Mouse (Mus musculus) embryo, embryonic 11.5 days (tissue): Measurements from ENCODE around the gene Stoml1.

ENCODE experiments used
- DNase-seq: peaks from one replicate; pipeline ENCODE4 v3.0.0-alpha.2; 2012; ENCODE audit warnings: low read depth, low spot score

Stoml1 gene

DNA sequence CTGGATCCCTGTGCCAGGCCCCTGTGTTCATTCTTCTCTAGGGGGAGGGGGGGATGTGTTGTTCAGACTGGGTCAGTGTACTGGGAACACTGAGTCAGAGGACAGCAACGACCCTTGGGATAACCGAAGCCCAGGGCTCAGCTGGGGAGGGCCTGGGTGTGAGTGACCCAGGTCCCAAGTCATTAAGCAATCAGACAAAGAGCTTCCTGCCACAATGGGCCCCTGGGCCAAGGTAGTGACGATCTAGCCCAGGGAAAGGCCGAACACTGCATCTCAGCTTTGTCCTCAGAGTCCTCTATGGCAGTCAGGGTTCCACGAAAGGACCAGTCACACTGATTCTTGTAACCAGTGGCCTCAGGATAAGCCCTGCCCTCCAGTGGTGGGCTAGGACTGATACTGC is 50.2 kb downstream of the Stoml1 start:
- no peak for DNase-seq

DNA sequence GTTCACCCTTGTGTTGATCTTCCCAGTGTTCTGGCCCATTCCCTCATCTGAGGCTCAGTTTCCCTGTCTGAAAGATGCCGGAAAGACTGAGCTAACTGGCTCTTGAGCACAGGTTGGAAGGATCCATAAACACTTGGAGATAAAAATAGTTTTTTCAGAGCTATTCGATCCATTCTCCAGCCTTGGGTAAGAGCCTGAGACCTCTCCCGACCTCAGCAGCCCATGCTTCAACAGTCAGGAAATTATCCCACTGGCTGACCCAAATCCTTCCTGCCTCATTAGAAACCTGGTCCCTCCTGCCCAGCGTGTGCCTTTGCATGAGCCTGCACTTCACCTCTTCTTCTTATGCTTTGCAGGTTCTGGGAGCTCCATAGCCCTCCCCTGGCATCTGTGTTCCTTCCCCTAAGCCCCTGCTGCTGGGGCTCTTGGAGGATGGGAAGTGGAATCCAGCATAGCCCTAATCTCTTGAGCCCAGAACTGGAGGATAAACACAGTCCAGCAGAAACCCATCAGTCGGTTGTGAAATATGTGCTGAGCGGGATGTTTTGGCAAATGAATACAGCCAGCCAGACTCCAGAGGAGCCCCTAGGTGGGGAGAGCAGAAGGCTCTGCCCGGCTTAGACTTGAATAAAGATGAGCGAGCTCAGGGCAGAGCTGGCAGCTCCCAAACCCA is 50.8 kb downstream of the Stoml1 start:
- no peak for DNase-seq

DNA sequence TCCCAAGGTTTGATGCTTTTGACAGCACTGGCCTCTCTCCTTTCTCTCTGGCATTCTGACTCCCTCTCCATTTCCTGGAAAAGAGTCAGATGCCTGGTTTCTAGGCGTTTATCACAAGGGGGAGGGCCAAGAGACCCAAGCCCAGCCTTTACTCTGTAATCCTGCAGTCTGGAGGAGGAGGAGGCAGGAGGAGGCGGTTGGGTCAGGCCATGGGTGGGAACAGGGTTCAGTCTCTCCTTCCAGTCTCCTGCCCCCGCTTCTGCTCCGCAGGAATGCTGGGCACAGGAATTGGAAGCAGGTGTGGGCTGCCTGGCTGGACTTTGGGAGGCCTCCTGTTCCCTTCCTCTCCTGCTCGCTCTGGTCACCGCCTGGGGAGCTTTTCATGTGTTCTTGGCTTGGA is 52.7 kb downstream of the Stoml1 start:
- no peak for DNase-seq

GRCm38 (mm10) chr9:58308395-58308794 is 55.4 kb downstream of the Stoml1 start:
- DNase-seq = no peak

- no peak for DNase-seq
Observed at GRCm38 (mm10) chr9:58310043-58310660, 57.2 kb downstream of the Stoml1 start.

DNA sequence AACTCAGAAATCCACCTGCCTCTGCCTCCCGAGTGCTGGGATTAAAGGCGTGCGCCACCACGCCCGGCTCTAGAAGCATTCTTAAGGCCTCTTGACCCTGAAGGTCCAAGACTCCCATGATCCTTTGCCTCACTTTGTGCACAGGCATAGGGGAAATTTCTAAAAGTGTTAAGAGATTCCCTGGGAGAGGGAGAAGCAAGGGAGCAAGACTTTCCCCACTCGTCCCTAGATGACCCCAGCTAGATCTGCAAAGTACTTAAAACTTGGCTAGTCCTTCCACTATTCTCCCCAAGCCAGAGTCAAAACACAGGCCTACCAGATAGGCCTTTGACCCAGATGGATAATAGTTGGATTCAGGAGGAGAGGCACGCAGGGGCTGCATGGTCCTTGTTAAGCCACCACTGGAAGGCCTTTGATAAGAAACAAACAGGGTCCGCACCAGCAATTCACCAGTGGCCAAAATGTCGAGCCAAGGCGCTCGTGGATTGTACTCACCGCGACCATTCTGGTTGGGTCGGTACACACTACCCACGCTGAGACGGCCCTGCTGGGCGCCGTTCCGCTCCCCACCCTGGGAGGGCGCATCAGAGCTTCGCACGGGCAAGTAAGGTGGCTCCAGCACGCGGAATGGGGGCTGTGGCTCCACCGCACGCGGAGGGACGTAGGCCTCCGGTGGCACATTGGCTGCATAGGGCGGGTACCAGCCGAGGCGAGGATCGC is 58.4 kb downstream of the Stoml1 start:
- no peak for DNase-seq
